Mouse (Mus musculus): ENCODE results near the gene Bcl2l14. TPM values are rescaled to one million over a fixed set of nuclear protein-coding genes. Genes with fewer than 3 reads are reported as not detected.

Bcl2l14 gene
- polyA plus RNA-seq, 1 experiment from 2014 or later = not detected

GRCm38 (mm10) chr6:134434044-134434443 lies 37.9 kb downstream of the Bcl2l14 start:
- no peak overlapping the region for H3K4me2 ChIP-seq
- no peak for ATAC-seq (ENCODE audit: low read depth)
- H3K9me3 ChIP-seq = no peaks in the 10 kb centered on the region
- no peaks in the 10 kb centered on the region for H3K36me3 ChIP-seq
- no peak overlapping the region for H3K9ac ChIP-seq
- H3K4me3 ChIP-seq = no peak overlapping the region
- H3K27ac ChIP-seq (replicated peaks) = no peak overlapping the region
- 65% methylated on average over 6 of the region's 6 CpGs for WGBS
- peaks cover 7% of the 10 kb centered on the region for H3K4me1 ChIP-seq (replicated peaks)
- H3K27me3 ChIP-seq = no peaks in the 10 kb centered on the region

DNA sequence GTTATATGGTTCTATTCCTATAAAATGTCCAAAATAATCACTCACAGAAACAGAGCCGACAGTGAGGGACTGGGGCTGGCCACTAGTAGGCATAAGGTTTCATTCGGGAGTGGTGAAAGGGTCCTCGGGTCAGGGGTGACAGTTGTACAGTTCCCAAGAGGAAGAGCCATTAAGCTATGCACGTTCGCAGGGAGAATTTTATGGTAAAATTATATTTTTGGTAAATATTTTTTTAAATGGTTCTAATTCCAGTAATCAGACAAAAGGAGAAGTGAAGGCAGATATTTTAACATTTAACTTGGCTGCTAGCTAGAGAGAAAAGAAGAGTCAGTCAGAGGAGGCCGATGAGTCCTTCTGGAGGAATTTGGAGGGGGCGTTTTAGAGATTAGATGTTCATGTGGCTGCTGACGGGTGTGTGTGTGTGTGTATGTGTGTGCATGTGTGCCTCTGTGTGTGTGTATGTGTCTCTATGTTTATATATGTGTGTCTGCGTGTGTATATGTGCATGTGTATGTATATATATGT lies 38.8 kb downstream of the Bcl2l14 start:
- Histone ChIP-seq H3K4me2 (no peak overlapping the region), H3K4me1 (replicated peaks) (peaks cover 16% of the 10 kb centered on the region), H3K9ac (no peak overlapping the region), H3K4me3 (no peak overlapping the region), H3K27ac (replicated peaks) (no peak overlapping the region), H3K36me3 (no peaks in the 10 kb centered on the region), H3K9me3 (no peaks in the 10 kb centered on the region), H3K27me3 (no peaks in the 10 kb centered on the region)
- 83% methylated on average over 9 of the region's 9 CpGs for WGBS
- no peak for ATAC-seq (ENCODE audit: low read depth)

GRCm38 (mm10) chr6:134436955-134437354 lies 40.8 kb downstream of the Bcl2l14 start:
- ATAC-seq (ENCODE audit: low read depth) = no peak

DNA sequence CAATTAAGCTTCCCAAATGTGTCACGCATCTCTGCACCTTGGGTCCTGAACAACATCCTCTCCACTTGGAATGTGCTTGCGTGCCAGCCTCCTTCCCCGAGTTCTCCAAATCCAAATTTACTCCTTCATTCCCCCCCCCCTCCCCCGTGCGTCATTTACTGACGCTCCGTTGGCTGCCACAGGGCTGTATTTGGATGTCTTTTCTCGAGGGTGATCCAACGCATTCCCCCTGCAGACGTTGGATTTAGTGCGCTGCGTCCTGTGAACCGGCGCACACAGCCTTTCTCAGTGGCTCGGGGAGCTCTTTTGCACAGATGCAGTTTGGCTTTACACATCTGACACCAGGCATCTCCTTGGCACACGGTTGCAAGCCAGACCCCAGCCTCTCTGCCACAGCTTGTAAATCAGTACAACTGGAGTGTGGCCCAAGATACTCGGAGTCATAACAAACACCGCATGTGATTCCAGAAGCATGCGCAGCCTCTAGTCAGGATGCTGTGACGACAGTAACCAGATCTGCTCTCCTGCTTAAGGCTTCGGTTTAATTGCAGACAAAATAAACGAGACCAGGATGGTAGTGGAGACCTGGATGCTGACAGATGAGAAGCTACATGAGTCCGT lies 43.4 kb downstream of the Bcl2l14 start:
- peak overlapping the region; percentile 25 for H3K4me3 ChIP-seq
- peak overlapping the region; percentile 57 for H3K4me2 ChIP-seq
- no peaks in the 10 kb centered on the region for H3K9me3 ChIP-seq
- H3K4me1 ChIP-seq (replicated peaks) = peaks cover 20% of the 10 kb centered on the region
- 11% methylated on average over 23 of the region's 23 CpGs for WGBS
- H3K9ac ChIP-seq = peak overlapping the region; percentile 61
- peak; percentile 84 for ATAC-seq (ENCODE audit: low read depth)
- peaks cover under 1% of the 10 kb centered on the region; the same call in 1 of the 2 replicates for H3K36me3 ChIP-seq
- no peaks in the 10 kb centered on the region for H3K27me3 ChIP-seq
- H3K27ac ChIP-seq (replicated peaks) = peak overlapping the region; percentile 77

More at GRCm38 (mm10) chr6:134436955-134437354, 40.8 kb downstream of the Bcl2l14 start:
- H3K4me3 ChIP-seq = no peak overlapping the region
- H3K4me2 ChIP-seq = no peak overlapping the region
- 72% methylated on average over 5 of the region's 5 CpGs for WGBS
- H3K36me3 ChIP-seq = no peaks in the 10 kb centered on the region
- no peaks in the 10 kb centered on the region for H3K27me3 ChIP-seq
- H3K9me3 ChIP-seq = no peaks in the 10 kb centered on the region
- peaks cover 20% of the 10 kb centered on the region for H3K4me1 ChIP-seq (replicated peaks)
- H3K9ac ChIP-seq = no peak overlapping the region
- no peak overlapping the region for H3K27ac ChIP-seq (replicated peaks)

GRCm38 (mm10) chr6:134440023-134440422 lies 43.9 kb downstream of the Bcl2l14 start:
- WGBS = 34% methylated on average over 10 of the region's 10 CpGs
- peak overlapping the region; percentile 77 for H3K27ac ChIP-seq (replicated peaks)
- H3K27me3 ChIP-seq = no peaks in the 10 kb centered on the region
- peak; percentile 24 for ATAC-seq (ENCODE audit: low read depth)
- peak overlapping the region; percentile 25 for H3K4me3 ChIP-seq
- peaks cover 20% of the 10 kb centered on the region for H3K4me1 ChIP-seq (replicated peaks)
- peak overlapping the region; percentile 61 for H3K9ac ChIP-seq
- H3K9me3 ChIP-seq = no peaks in the 10 kb centered on the region
- H3K4me2 ChIP-seq = peak overlapping the region; percentile 57
- H3K36me3 ChIP-seq = peaks cover 5% of the 10 kb centered on the region

DNA sequence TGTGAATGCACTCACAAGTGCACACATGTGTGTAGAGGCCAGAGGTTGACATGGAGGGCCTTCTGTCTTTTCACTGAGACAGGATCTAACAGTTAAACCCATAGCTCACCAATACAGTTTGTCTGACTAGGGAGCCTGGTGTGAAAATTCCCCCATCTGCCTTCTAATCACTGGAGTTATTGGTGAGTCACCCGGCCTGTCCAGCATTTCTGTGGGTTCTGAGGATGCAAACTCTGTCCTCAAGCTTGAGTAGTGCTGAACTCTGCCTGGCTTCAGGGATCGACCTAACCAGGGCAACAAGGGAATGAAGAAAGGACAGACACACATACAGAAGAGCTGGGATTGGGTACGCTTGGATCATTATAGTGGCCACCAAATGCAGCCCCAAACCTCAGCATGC lies 45.6 kb downstream of the Bcl2l14 start:
- no peak for ATAC-seq (ENCODE audit: low read depth)
- H3K27me3 ChIP-seq = no peaks in the 10 kb centered on the region
- no peaks in the 10 kb centered on the region for H3K9me3 ChIP-seq
- no peak overlapping the region for H3K9ac ChIP-seq
- peaks cover 20% of the 10 kb centered on the region for H3K4me1 ChIP-seq (replicated peaks)
- no peak overlapping the region for H3K27ac ChIP-seq (replicated peaks)
- H3K36me3 ChIP-seq = peaks cover 15% of the 10 kb centered on the region
- 91% methylated on average over 3 of the region's 3 CpGs for WGBS
- no peak overlapping the region for H3K4me2 ChIP-seq
- no peak overlapping the region for H3K4me3 ChIP-seq

GRCm38 (mm10) chr6:134442219-134442618 lies 46.1 kb downstream of the Bcl2l14 start:
- 92% methylated on average over 5 of the region's 5 CpGs for WGBS
- Histone ChIP-seq H3K4me1 (replicated peaks) (peaks cover 20% of the 10 kb centered on the region), H3K4me3 (no peak overlapping the region), H3K4me2 (no peak overlapping the region), H3K27ac (replicated peaks) (no peak overlapping the region), H3K9me3 (no peaks in the 10 kb centered on the region), H3K36me3 (peaks cover 15% of the 10 kb centered on the region), H3K27me3 (no peaks in the 10 kb centered on the region), H3K9ac (no peak overlapping the region)
- ATAC-seq (ENCODE audit: low read depth) = no peak

DNA sequence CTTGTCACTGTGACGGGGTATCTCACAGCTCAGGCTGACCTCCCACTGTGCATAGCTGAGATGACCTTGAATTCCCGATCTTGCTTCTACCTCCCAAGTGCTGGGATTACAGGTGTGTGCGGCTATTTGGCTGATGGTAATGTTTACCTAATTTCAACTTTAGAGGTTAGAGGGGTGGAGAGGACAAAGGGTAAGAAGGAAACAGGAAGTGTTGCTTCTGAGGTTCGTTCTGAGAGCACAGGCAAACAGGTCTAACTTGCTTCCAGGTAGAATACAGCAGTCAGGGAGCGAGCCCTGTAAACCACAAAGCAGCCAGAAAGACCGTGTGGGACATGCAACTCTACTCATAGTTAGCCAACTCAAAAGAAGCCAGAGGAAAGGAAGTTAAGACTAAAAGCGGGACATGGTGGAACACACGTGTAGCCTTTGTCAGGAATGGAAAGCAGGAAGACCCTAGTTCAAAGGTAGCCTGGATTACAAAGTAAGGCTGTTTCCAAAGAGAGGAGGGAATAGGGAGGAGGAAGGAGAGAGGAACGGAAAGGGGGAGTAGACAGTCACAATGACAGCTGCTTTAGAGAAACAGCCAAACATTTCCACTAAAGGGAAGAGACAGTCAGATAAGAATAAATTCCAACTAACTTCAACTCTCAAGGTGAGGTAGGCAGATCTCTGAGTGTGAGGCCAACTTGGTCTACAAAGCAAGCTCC lies 47.2 kb downstream of the Bcl2l14 start:
- no peak overlapping the region for H3K4me2 ChIP-seq
- H3K9ac ChIP-seq = no peak overlapping the region
- WGBS = 84% methylated on average over 9 of the region's 9 CpGs
- no peaks in the 10 kb centered on the region for H3K9me3 ChIP-seq
- H3K4me3 ChIP-seq = no peak overlapping the region
- no peaks in the 10 kb centered on the region for H3K27me3 ChIP-seq
- no peak overlapping the region for H3K27ac ChIP-seq (replicated peaks)
- H3K4me1 ChIP-seq (replicated peaks) = peaks cover 19% of the 10 kb centered on the region
- H3K36me3 ChIP-seq = peaks cover 15% of the 10 kb centered on the region
- ATAC-seq (ENCODE audit: low read depth) = no peak

DNA sequence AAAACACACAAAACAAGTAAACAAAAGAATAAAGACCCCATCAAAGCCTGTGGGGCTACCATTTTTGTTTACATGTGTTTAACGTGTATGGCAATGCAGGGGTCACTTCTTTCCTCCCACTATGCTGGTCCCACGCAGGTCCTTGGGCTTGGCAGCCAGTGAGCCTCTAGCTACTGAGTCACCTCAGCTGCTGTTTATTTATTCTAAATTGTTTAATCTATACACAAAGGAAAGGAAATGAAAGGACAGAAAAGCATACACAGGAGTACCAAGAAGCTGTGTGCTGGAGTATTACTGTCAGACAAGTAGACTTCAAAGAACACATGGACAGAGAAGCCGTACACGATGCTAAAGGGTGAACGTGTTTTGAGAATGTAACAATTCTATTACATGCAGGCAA lies 47.8 kb downstream of the Bcl2l14 start:
- Histone ChIP-seq H3K4me2 (no peak overlapping the region), H3K4me1 (replicated peaks) (peaks cover 14% of the 10 kb centered on the region), H3K9ac (no peak overlapping the region), H3K4me3 (no peak overlapping the region), H3K27ac (replicated peaks) (no peak overlapping the region), H3K9me3 (no peaks in the 10 kb centered on the region), H3K36me3 (peaks cover 15% of the 10 kb centered on the region), H3K27me3 (no peaks in the 10 kb centered on the region)
- ATAC-seq (ENCODE audit: low read depth) = no peak
- 83% methylated on average over 5 of the region's 5 CpGs for WGBS

DNA sequence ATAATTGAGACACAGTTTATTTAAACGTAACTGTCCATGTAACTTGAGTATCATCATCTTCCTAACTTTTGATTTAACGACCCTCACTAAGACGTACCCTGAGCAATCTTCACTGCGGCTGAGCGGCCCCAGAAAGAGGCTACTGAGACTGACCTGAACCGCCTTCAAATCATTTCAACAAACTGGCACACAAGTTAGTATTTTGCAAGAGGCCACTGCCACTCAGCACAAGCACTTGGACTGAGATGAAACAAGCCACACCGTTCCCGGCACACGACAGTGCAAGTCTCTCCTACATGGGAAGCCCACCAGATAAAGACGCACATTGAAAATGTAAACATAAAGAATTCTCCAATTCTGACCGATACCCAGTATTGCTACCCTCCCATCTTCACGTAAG lies 52.3 kb downstream of the Bcl2l14 start:
- Histone ChIP-seq H3K4me2 (no peak overlapping the region), H3K9me3 (no peaks in the 10 kb centered on the region), H3K4me3 (no peak overlapping the region), H3K27me3 (no peaks in the 10 kb centered on the region), H3K27ac (replicated peaks) (no peak overlapping the region), H3K4me1 (replicated peaks) (peaks cover 5% of the 10 kb centered on the region), H3K36me3 (peaks cover 52% of the 10 kb centered on the region), H3K9ac (no peak overlapping the region)
- WGBS = 94% methylated on average over 12 of the region's 12 CpGs
- no peak for ATAC-seq (ENCODE audit: low read depth)

- Histone ChIP-seq H3K9me3 (no peaks in the 10 kb centered on the region), H3K4me2 (no peak overlapping the region), H3K4me1 (replicated peaks) (peaks cover 5% of the 10 kb centered on the region), H3K4me3 (no peak overlapping the region), H3K27me3 (no peaks in the 10 kb centered on the region), H3K9ac (no peak overlapping the region), H3K36me3 (peaks cover 62% of the 10 kb centered on the region), H3K27ac (replicated peaks) (no peak overlapping the region)
- WGBS = 53% methylated on average over 11 of the region's 11 CpGs
- 0 out of 2 replicates have a peak, but pooled peaks have one; percentile 67 for ATAC-seq (ENCODE audit: low read depth)
Observed at GRCm38 (mm10) chr6:134449958-134450357, 53.8 kb downstream of the Bcl2l14 start.

DNA sequence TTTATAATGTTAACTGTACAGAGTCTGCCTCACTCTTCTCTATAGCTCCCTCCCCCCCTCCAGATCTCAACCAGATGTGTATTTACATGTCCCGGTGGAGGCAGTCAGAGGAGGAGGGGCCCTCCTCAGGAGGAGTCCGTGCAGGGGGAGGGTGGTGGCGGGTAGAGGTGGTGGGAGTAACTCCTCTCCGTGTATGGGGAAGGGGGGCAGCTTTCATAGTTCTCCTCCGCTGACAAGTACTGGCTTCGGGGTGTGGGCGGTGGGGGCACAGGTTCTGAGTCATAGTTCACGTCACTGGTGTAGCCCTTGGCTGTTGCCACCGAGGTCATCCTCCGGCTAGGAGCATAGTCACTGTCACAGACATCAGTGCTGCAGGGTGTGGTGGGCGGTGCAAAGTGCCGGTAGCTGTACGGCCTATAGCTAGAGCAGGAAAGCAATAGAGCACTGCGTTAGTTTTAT lies 54.6 kb downstream of the Bcl2l14 start:
- Histone ChIP-seq H3K9me3 (no peaks in the 10 kb centered on the region), H3K4me2 (no peak overlapping the region), H3K9ac (no peak overlapping the region), H3K36me3 (peaks cover 64% of the 10 kb centered on the region), H3K4me3 (no peak overlapping the region), H3K27me3 (no peaks in the 10 kb centered on the region), H3K27ac (replicated peaks) (0 out of 2 replicates have a peak overlapping the region, but pooled peaks have one; percentile 6), H3K4me1 (replicated peaks) (peaks cover 5% of the 10 kb centered on the region)
- peak; percentile 66 for ATAC-seq (ENCODE audit: low read depth)
- 64% methylated on average over 14 of the region's 14 CpGs for WGBS

All from neural tube, embryonic 13.5 days (tissue).